Mouse (Mus musculus): ENCODE results near the gene Tmem248. TPM values are rescaled to one million over a fixed set of nuclear protein-coding genes. Genes with fewer than 3 reads are reported as not detected.
A peak's percentile ranks its signal among the peaks of the same experiment; 100 is the strongest.
"Not testable (repeated sequence)": the region's sequence is repeated elsewhere in the genome, so short reads cannot be mapped to it uniquely, and the experiment has no call there.

Gene Tmem248
- polyA plus RNA-seq, 1 experiment from 2014 or later, result 24.7 TPM

- Histone ChIP-seq H3K9me3 (replicated peaks) (no peaks in the 10 kb centered on the region), H3K4me3 (replicated peaks) (no peak overlapping the region), H3K27me3 (replicated peaks) (no peaks in the 10 kb centered on the region), H3K36me3 (peaks cover 82% of the 10 kb centered on the region), H3K27ac (replicated peaks) (no peak overlapping the region), H3K4me1 (no peaks in the 10 kb centered on the region), H3K4me2 (no peak overlapping the region), H3K9ac (replicated peaks) (no peak overlapping the region)
- no peak for ATAC-seq (ENCODE audit: low FRiP score)
- 94% methylated on average over 2 of the region's 2 CpGs for WGBS
These were observed 23.0 kb downstream of the Tmem248 start for GRCm38 (mm10) chr5:130239856-130240255.

- no peaks in the 10 kb centered on the region for H3K27me3 ChIP-seq (replicated peaks)
- H3K4me1 ChIP-seq, result no peaks in the 10 kb centered on the region
- H3K4me3 ChIP-seq (replicated peaks), result no peak overlapping the region
- 90% methylated on average over 12 of the region's 12 CpGs for WGBS
- no peaks in the 10 kb centered on the region for H3K9me3 ChIP-seq (replicated peaks)
- no peak overlapping the region for H3K4me2 ChIP-seq
- H3K9ac ChIP-seq (replicated peaks), result no peak overlapping the region
- H3K36me3 ChIP-seq, result peaks cover 82% of the 10 kb centered on the region
- no peak for ATAC-seq (ENCODE audit: low FRiP score)
- no peak overlapping the region for H3K27ac ChIP-seq (replicated peaks)
These were observed 24.5 kb downstream of the Tmem248 start for GRCm38 (mm10) chr5:130241426-130241825.

DNA sequence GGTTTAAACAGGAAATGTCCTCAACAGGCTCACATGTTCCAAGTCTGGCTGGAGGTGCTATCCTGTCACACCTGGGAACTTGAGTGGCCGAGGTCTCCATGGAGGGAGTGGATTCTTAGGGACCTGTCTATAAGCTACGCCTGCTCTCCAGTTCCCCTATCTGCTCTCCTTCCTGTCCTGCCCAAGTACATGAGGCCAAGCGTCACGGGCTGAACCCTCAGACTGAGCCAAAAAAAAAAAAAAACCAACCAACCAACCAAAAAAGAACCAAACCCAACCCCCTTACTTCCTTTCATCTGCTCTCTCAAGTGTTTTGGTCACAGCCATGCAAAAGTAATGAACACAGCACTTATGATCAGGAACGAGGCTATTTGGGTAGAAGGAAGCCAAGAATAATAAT is 30.9 kb downstream of the Tmem248 start:
- 87% methylated on average over 5 of the region's 5 CpGs for WGBS
- no peak overlapping the region for H3K9ac ChIP-seq (replicated peaks)
- H3K4me2 ChIP-seq, result no peak overlapping the region
- no peak overlapping the region for H3K4me3 ChIP-seq (replicated peaks)
- H3K27ac ChIP-seq (replicated peaks), result no peak overlapping the region
- H3K9me3 ChIP-seq (replicated peaks), result no peaks in the 10 kb centered on the region
- ATAC-seq (ENCODE audit: low FRiP score), result no peak
- H3K36me3 ChIP-seq, result peaks cover 87% of the 10 kb centered on the region
- H3K4me1 ChIP-seq, result no peaks in the 10 kb centered on the region
- H3K27me3 ChIP-seq (replicated peaks), result no peaks in the 10 kb centered on the region

DNA sequence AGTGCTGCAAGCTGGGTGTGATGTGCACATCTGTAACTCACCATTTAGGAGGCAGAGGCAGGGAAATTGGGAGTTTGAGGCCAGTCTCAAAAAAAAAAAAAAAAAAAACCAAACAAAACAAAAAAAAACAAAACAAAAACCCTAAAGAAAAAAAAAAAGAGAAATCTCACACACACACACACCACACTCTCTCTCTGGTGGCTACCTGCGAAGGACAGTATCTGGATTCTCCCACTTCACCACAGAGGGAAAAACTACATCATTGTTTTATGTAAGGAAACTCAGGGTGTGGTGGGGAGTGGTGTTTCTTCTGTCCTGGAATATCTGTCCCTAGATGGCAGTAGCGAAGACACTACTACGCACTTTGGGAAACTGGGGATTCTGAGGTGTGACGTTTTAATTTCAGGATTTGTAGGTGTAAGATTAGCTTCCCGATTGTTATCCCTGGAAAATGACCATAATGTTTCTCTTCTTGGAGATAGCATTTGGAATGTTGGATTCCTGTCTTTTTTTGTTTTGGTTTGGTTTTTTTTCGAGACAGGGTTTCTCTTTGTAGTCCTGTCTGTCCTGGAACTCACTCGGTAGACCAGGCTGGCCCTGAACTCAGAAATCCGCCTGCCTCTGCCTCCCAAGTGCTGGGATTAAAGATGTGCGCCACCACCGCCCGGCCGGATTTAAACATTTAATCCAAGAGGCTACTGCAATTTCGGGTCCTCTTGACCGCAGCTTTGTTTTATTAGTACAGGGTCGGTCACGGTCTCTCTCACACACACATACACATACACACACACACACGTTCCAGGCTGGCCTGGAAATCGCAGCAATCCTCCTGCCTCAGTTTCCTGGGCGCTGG is 37.5 kb downstream of the Tmem248 start:
- H3K9ac ChIP-seq (replicated peaks), result peak overlapping the region; percentile 82
- peaks cover 33% of the 10 kb centered on the region for H3K4me1 ChIP-seq
- no peak for ATAC-seq (ENCODE audit: low FRiP score)
- no peaks in the 10 kb centered on the region for H3K27me3 ChIP-seq (replicated peaks)
- H3K27ac ChIP-seq (replicated peaks), result peak overlapping the region; percentile 86
- peak overlapping the region; percentile 86 for H3K4me2 ChIP-seq
- H3K4me3 ChIP-seq (replicated peaks), result peak overlapping the region; percentile 76
- 15% methylated on average over 19 of the region's 19 CpGs for WGBS
- no peaks in the 10 kb centered on the region for H3K9me3 ChIP-seq (replicated peaks)
- peaks cover 36% of the 10 kb centered on the region for H3K36me3 ChIP-seq

GRCm38 (mm10) chr5:130255017-130255720 is 38.3 kb downstream of the Tmem248 start, which contains the start of the genes Sbds and Tyw1:
Gene Sbds (minus strand): TSS chr5:130255530.
Gene Tyw1 (plus strand): TSS chr5:130255619.
- peaks cover 30% of the 10 kb centered on the region for H3K36me3 ChIP-seq
- H3K27ac ChIP-seq (replicated peaks), result peak within 1 kb of the TSS; percentile 86
- H3K4me3 ChIP-seq (replicated peaks), result peak within 1 kb of the TSS; percentile 76
- under 1% methylated on average over 52 of the region's 52 CpGs for WGBS
- peak within 1 kb of the TSS; percentile 86 for H3K4me2 ChIP-seq
- ATAC-seq (ENCODE audit: low FRiP score), result peak; percentile 89
- peaks cover 33% of the 10 kb centered on the region for H3K4me1 ChIP-seq
- no peaks in the 10 kb centered on the region for H3K27me3 ChIP-seq (replicated peaks)
- peak within 1 kb of the TSS; percentile 82 for H3K9ac ChIP-seq (replicated peaks)
- H3K9me3 ChIP-seq (replicated peaks), result no peaks in the 10 kb centered on the region

- H3K4me1 ChIP-seq, result peaks cover 33% of the 10 kb centered on the region
- H3K27me3 ChIP-seq (replicated peaks); H3K27ac ChIP-seq (replicated peaks); H3K9me3 ChIP-seq (replicated peaks): not testable (repeated sequence)
- peak overlapping the region; percentile 86 for H3K4me2 ChIP-seq
- H3K4me3 ChIP-seq (replicated peaks), result peak overlapping the region; percentile 76
- 0 out of 2 replicates have a peak overlapping the region, but pooled peaks have one; percentile 18 for H3K9ac ChIP-seq (replicated peaks)
- 32% methylated on average over 20 of the region's 20 CpGs for WGBS
- peak; percentile 6; the same call in 1 of the 2 replicates for ATAC-seq (ENCODE audit: low FRiP score)
- H3K36me3 ChIP-seq, result peaks cover 23% of the 10 kb centered on the region
These were observed 39.1 kb downstream of the Tmem248 start for GRCm38 (mm10) chr5:130255799-130256525.

DNA sequence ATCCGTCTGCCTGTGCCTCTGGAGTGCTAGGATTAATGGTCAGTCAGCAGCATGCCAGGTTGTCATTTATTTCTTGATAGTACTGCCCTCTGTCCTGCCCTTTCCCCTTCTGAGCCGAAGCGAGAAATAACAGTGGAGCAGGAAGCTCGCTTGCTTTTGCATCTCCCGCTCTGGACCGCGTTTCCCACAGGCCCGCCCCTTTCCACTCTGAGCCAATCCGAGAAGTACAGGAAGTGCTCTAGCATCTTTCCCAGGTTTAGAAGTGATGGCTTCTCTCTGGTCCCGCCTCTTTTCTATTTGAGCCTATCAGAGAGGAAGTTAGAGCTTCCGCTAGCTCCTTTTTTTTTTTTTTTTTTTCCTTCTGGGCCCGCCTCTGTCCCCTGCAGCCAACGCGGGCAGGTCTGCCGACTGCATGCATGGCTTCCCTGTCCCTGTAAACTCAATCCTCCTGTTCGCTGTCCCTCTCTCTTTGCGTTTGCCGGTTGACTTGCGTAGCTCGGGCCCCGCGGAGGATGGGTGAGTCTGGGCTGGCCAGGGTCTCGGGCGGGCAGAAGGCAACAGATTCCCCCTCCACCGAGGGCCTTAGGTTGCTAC is 39.9 kb downstream of the Tmem248 start:
- Histone ChIP-seq H3K27me3 (replicated peaks) (no peaks in the 10 kb centered on the region), H3K9me3 (replicated peaks) (no peaks in the 10 kb centered on the region), H3K36me3 (peaks cover 15% of the 10 kb centered on the region), H3K4me1 (peaks cover 33% of the 10 kb centered on the region), H3K27ac (replicated peaks) (peak overlapping the region; percentile 86), H3K4me3 (replicated peaks) (peak overlapping the region; percentile 71), H3K4me2 (peak overlapping the region; percentile 86), H3K9ac (replicated peaks) (peak overlapping the region; percentile 88)
- 0% methylated on average over 25 of the region's 25 CpGs for WGBS
- ATAC-seq (ENCODE audit: low FRiP score), result peak; percentile 96

DNA sequence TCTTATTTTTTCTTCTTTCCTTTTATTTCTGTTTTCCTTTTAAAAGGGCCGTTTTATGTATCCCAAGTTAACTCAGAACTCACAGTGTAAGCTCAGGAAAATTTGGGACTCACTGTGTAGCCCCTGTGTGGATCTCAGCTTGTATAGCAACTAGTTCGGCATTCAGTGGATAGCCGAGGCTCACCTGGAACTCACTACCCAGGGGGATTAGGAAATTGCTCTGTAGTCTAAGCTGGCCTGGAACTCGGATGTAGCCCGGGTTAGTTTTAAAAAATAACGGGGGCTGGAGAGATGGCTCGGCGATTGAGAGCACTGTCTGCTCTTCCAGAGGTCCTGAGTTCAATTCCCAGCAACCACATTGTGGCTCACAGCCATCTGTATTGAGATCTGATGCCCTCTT is 40.4 kb downstream of the Tmem248 start:
- Histone ChIP-seq H3K27ac (replicated peaks) (peak overlapping the region; percentile 86), H3K36me3 (peaks cover 10% of the 10 kb centered on the region), H3K4me2 (peak overlapping the region; percentile 86), H3K4me1 (peaks cover 33% of the 10 kb centered on the region), H3K27me3 (replicated peaks) (no peaks in the 10 kb centered on the region), H3K9ac (replicated peaks) (peak overlapping the region; percentile 88), H3K4me3 (replicated peaks) (peak overlapping the region; percentile 71), H3K9me3 (replicated peaks) (no peaks in the 10 kb centered on the region)
- 0 out of 2 replicates have a peak, but pooled peaks have one; percentile 32 for ATAC-seq (ENCODE audit: low FRiP score)
- 9% methylated on average over 8 of the region's 8 CpGs for WGBS

GRCm38 (mm10) chr5:130263454-130263853 is 46.6 kb downstream of the Tmem248 start:
- no peak overlapping the region for H3K9ac ChIP-seq (replicated peaks)
- no peak for ATAC-seq (ENCODE audit: low FRiP score)
- H3K4me2 ChIP-seq, result no peak overlapping the region
- H3K27ac ChIP-seq (replicated peaks), result no peak overlapping the region
- no peaks in the 10 kb centered on the region for H3K9me3 ChIP-seq (replicated peaks)
- 78% methylated on average over 11 of the region's 11 CpGs for WGBS
- H3K36me3 ChIP-seq, result peaks cover 29% of the 10 kb centered on the region
- no peaks in the 10 kb centered on the region for H3K27me3 ChIP-seq (replicated peaks)
- H3K4me1 ChIP-seq, result no peaks in the 10 kb centered on the region
- no peak overlapping the region for H3K4me3 ChIP-seq (replicated peaks)

DNA sequence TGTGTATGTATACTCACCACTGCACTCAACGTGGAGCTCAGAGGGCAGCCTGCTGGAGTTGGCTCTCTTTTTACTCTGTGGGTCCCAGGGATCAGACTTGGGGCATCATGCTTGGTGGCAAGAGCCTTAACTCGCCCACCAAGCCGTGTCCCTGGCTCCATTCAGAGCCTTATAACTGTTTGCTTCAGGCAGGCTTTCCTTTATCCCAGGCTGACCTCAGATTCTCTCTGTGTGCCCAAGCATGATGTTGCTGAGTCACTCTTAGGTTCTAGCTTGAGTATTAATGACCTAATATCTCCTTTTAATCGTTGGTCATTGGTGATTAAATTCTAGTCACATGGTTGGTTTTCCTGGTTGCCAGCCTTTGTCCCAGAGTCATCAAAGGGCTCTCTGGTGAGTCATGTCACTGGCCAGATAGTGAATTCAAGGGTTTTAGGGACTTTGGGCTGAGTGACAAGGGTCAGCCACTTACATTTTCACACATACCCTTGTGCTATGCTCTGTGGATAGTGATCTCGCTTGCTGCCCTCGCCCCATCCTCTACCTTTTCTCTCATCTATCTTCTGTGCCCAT is 47.6 kb downstream of the Tmem248 start:
- 97% methylated on average over 6 of the region's 6 CpGs for WGBS
- H3K27me3 ChIP-seq (replicated peaks), result no peaks in the 10 kb centered on the region
- H3K36me3 ChIP-seq, result peaks cover 36% of the 10 kb centered on the region
- H3K4me1 ChIP-seq, result no peaks in the 10 kb centered on the region
- no peaks in the 10 kb centered on the region for H3K9me3 ChIP-seq (replicated peaks)
- H3K4me2 ChIP-seq, result no peak overlapping the region
- H3K27ac ChIP-seq (replicated peaks), result no peak overlapping the region
- ATAC-seq (ENCODE audit: low FRiP score), result no peak
- no peak overlapping the region for H3K4me3 ChIP-seq (replicated peaks)
- no peak overlapping the region for H3K9ac ChIP-seq (replicated peaks)

GRCm38 (mm10) chr5:130266651-130267050 is 49.8 kb downstream of the Tmem248 start:
- Histone ChIP-seq H3K27ac (replicated peaks) (no peak overlapping the region), H3K9me3 (replicated peaks) (no peaks in the 10 kb centered on the region), H3K36me3 (peaks cover 48% of the 10 kb centered on the region), H3K27me3 (replicated peaks) (no peaks in the 10 kb centered on the region), H3K9ac (replicated peaks) (no peak overlapping the region), H3K4me1 (no peaks in the 10 kb centered on the region), H3K4me2 (no peak overlapping the region), H3K4me3 (replicated peaks) (no peak overlapping the region)
- 89% methylated on average over 7 of the region's 7 CpGs for WGBS
- no peak for ATAC-seq (ENCODE audit: low FRiP score)

Data from neural tube, embryonic 15.5 days (tissue).